Mouse (Mus musculus): ENCODE results near the gene B430306N03Rik.

- TF ChIP-seq POLR2A (IDR thresholded peaks at IDR 0.05; ENCODE audit: low read depth, low read length) (no peak), CTCF (IDR thresholded peaks at IDR 0.05; ENCODE audit: extremely low read depth, insufficient read depth, insufficient read length, insufficient replicate concordance) (no peak)
Observed at GRCm38 (mm10) chr17:48269833-48270232, 46.1 kb upstream of the B430306N03Rik start.

Measured in spleen, adult 2 months (tissue).